Mouse (Mus musculus) urinary bladder, postnatal 4 days (tissue): ENCODE data around the gene Zmiz1.

Experiments
- DNase-seq, 2 experiments: peaks; one replicate each; pipeline ENCODE4 v3.0.0; 2021 to 2022; ENCODE audit warnings: low spot score in 2 of 2

The Zmiz1 gene

DNA sequence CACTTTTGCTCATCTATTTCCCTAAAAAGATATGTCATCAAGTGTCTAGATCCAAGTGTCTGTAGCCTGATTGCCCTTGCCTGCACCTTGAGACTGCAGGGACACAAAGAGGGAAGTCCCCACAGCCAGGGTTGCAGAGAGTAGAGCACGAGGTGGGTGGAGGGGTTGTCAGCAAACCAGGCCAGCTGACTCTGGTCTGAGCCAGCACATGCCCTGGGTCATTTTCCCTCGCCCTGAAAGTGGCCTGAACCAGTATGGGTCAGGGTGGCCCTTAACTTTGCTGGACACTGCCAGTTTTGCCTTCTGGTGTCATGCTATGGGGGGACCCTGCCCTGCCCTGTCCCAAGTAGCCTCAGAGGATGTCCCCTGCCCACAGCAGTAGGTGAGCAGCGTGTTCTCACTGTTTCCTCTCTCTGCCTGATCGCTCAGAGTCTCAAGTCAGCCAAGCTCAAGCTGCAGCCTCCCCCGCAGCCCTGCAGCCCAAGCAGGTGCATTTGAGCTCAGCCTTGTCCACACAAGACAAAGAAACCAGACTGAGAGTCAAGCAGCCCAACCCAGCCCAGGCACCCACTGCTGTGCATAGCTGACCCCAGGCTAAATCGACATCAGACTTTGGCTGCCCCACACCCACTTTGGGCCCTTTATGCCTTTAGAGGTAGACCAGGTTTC is 14.1 kb downstream of the Zmiz1 start:
- no peak for DNase-seq

- DNase-seq = no peak
Measured at GRCm38 (mm10) chr14:25474017-25474416, 15.0 kb downstream of the Zmiz1 start.

GRCm38 (mm10) chr14:25474732-25475131 is 15.7 kb downstream of the Zmiz1 start:
- DNase-seq = no peak

DNA sequence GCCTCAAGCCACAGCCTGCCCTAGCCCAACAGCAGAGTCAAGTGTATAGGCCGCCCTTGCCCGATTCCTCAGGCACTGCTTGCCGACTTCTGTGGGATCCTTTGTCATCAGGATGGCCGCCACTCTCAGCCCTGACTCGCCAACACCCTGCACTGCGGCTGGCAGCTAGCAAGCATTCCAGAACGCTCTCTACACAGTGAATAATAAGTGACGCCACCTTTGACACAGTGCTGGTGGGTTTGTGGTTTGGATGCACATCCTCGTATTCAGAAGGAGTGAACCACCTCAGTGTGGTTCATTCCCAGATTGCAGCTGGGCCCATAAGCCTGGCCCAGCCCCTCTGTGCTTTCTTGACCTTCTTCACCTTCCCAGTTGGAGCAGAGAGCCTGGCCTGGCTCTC is 17.1 kb downstream of the Zmiz1 start:
- no peak for DNase-seq

- DNase-seq = peak in 1 of 2 experiments; percentile 44
Measured at GRCm38 (mm10) chr14:25476453-25476852, 17.5 kb downstream of the Zmiz1 start.

DNA sequence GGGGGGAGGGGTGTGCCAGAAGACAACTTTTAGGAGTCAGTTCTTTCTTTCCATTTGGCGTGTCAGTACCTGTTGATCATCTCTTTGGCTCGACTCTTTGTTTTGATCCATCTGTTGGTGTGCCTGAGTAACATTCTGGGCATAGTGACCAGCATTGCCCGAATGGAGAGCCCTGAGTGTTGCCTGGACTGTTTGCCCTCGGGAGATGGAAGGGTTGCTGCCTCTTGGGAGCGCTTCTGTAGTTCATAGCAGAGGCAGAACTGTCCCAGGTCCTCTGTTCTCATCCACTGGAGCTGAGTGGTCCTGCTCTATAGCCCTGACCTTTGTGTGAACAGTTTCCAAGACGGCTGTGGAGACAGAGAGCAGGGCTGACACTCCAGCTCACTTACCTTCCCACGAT is 18.3 kb downstream of the Zmiz1 start:
- DNase-seq = no peak

GRCm38 (mm10) chr14:25478257-25478656 is 19.3 kb downstream of the Zmiz1 start:
- no peak for DNase-seq

DNA sequence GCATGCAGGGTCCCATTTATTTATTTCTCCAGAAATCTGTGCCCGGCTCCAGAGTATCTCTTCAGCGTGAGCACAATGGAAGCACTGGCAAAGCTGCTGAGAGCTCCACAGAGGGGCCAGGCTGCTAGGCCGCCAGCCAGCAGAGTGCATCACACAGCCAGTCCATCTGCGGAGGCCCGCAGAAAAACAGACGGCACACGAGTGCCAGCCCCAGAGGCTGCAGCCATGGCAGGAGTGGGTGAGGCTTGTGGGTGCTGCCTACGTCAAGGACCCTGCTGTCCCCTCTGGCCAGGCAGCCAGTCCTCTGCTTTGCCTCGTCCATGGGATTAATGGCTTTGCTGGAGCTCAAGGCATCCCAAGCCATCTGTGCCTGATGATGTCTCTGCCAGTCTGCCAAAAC is 19.8 kb downstream of the Zmiz1 start:
- DNase-seq = no peak

GRCm38 (mm10) chr14:25479841-25480252 is 20.9 kb downstream of the Zmiz1 start:
- DNase-seq = no peak

DNA sequence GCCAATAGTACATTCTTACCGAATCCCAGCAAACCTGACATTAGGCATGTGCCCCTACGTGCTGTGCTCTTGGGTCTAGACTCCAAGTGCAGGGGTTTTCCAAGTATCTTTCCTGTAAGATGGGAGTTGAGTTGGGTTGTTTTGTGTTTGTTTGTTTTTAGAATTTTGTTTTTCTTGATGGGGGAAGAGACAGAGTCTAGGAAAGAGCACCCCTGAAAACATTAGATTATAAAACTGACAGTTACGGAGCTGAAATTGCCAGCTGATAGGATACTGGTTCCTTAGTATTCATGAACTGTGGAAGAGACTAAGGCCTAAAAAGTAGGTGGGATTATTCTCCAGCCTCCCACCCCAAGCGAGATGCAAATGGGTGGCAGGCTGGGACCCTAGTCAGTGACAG is 21.5 kb downstream of the Zmiz1 start:
- no peak for DNase-seq

GRCm38 (mm10) chr14:25480916-25481666 is 22.1 kb downstream of the Zmiz1 start:
- DNase-seq = peak in 1 of 2 experiments; percentile 53

- no peak for DNase-seq
Measured at GRCm38 (mm10) chr14:25481667-25482331, 22.8 kb downstream of the Zmiz1 start.

GRCm38 (mm10) chr14:25482404-25482803 is 23.4 kb downstream of the Zmiz1 start:
- DNase-seq = no peak

DNA sequence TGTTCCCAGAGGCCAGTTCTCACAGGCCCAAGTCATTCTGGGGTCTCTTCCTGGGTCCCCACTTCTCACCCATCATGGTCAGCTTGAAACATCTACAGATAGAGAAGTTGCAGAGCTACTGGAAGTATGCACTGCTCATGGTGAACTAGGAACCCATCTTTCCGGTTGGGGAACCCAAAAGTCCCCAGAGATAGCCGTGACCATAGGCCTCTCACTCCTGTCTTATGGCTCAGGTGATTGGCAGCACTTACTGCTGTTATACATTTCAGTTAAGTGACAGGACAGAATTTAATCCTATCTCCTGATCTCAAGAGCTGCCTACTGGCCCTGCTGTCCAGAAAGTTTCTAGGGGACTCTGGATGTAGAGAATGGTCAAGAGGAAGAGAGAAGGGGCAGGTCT is 24.3 kb downstream of the Zmiz1 start:
- no peak for DNase-seq

DNA sequence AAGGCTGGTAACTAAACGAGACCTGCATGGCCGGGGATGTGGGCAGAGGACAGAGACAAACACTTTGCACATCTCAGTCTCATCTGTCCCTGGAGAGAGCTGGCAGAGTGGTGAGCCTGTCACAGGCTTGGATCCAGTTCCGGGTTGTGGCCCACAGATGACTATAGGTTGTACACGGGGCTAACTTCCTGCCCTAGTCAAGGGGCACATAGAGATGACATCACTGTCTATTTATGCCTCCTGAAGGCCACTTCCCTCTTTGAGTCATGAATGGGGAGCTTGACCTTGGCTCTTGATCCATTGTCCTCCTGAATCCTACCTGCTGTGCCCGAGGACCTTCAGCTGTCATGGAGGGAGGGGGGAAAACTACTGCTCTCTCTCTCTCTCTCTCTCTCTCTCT is 25.1 kb downstream of the Zmiz1 start:
- no peak for DNase-seq

DNA sequence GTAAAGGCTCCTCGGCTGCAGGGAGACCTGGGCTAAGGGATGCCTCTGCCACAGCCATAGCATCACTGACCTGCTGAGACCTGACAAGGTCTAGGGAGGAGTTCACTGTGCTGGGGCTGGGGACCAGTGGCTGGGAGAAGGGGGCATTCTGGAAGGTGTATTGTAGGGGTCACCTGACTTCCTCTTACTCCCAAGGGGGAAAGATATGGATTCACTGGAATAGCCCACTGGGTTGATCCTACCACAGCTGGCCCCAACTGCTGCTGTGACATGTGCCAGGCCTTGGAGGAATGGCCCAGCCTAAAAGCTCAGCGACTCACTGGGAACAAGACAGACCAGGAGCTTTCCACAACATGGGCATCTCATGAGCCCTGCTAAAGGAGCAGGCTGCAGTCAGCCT is 27.2 kb downstream of the Zmiz1 start:
- DNase-seq = no peak

GRCm38 (mm10) chr14:25486742-25487469 is 27.9 kb downstream of the Zmiz1 start:
- DNase-seq = no peak

GRCm38 (mm10) chr14:25487470-25487955 is 28.5 kb downstream of the Zmiz1 start:
- no peak for DNase-seq

DNA sequence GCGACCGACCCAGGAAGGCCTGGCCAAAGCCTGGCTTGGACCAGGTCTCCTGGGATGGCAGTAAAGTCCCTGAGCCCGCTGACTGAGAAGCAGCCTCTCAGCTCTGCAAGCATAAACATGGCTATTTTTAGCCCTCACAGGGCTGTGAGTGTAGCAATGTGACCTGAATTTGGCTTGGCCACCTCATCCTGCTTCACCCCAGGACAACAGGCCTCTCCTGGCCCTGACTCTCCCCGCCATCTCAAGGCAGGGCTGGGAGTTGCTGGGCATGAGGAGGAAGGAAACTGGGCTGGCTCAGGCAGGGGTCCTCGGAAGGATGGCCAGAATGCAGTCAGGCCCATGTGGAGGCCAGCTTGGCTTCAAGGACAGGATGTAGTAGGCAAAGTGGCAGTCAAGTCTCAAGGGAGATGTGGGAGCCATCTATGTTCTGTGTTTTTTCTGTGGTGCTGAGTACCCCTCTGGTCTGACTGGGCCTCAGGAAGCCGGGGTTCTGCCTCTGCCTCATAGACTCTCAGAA is 29.2 kb downstream of the Zmiz1 start:
- no peak for DNase-seq

DNA sequence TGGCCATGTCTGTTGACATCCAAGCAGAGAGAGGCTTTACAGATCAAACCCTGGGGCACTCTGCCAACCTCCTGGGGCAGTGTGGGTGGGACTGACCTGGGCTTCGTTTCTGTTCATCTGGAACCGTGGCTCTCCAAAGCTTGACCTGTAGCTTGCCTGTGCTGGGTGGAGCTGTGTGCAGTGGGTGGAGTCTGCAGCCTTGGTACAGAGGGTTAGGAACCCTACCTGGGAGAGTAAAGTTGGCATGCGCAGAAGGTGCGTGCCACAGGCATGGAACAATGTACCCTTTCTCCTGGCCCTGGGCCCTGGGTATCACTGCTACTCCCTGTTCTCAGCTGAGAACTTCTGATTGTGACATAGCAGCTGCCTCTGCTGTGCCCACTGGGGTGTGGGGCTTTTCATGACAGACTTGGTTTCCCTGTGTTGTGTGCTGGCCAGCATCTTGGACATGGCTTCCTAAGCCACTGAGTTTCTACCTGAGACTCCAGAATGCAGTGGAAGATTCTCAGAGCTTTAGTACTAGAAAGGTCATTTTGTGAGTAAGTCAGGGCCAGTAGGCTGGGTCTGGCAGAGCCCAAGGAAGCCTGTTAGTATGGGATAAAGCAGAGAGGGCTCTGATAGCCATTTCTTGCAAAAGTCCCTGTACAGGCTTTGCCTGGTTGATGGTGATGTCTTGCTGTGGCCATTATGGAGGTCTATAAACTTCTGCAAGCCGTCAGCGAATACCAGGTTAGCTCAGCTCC is 30.5 kb downstream of the Zmiz1 start:
- DNase-seq = no peak

GRCm38 (mm10) chr14:25491961-25492360 is 33.0 kb downstream of the Zmiz1 start:
- DNase-seq = no peak
